Mouse (Mus musculus) skeletal muscle tissue, postnatal 0 days (tissue): Measurements from ENCODE around the gene Olfr665. TPM values are rescaled to one million over a fixed set of nuclear protein-coding genes. Genes with fewer than 3 reads are reported as not detected.

Experiments used
- polyA plus RNA-seq: library from polyadenylated mRNA; unstranded; fragments of >200 nt; fragmentation: Nextera tagmentation; extraction: Ambion mirVana; gene quantifications from 2 replicates; pipeline ENCODE4 v1.2.1, GENCODE M21; 2015

The Olfr665 gene
- polyA plus RNA-seq, result not detected in 2 replicates

DNA sequence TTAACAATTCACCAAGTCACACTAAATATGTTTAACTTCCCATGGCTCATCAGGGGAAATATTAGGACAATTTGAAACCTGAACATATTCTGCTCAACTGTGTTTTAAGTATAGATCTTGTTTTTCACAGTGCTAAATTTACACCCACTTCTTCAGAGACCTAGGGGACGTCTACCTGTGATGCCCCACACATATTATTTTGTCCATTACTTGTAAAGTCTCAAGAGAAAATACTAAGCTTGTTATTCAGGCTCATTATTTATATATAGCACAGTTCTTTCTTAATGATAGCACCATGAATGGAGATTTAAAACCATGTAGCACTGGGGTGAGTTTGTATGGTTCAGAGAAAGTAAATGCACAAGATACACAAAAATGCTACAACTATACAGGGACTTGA lies at the start of gene Olfr665:
TSS of gene Olfr665 (plus strand) at position 301 of the 400 bp plus-strand sequence.

DNA sequence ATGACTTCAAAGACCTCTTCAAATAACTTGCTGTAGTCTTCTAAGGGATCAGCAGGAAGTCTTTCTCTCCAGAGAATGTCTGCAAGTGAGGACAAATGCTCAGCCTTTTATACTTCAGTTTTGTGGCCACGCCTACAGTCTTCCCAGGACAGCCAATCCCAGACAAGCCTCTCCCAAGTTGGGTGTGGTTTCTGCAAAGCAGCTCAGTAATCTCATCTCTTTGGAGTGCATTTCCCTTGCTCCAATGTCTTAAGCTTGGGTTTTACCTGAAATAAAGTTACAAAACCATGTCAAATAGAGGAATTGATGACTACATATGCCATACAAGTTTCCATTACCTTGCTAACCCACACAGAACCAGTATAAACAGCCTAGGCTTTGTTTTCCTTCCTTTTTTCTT lies 35.3 kb upstream of the Olfr665 start, which contains the start of gene Usp17lb:
TSS of gene Usp17lb (minus strand) at position 101 of the 400 bp plus-strand sequence.

DNA sequence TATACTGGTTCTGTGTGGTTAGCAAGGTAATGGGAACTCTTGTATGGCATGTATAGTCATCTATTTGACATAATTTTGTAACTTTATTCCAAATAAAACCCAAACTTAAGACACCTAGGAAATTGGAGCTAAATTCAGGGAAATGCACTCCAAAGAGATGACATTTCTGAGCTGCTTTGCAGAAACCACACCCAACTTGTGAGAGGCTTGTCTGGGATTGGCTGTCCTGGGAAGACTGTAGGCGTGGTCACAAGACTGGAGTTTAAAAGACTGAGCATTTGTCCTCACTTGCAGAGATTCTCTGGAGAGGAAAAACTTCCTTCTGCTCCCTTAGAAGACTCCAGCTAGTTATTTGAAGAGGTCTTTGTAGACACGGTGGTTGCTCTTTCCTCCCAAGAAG lies 21.1 kb upstream of the Olfr665 start, which contains the start of gene Usp17la:
TSS of gene Usp17la (plus strand) at position 301 of the 400 bp plus-strand sequence.

DNA sequence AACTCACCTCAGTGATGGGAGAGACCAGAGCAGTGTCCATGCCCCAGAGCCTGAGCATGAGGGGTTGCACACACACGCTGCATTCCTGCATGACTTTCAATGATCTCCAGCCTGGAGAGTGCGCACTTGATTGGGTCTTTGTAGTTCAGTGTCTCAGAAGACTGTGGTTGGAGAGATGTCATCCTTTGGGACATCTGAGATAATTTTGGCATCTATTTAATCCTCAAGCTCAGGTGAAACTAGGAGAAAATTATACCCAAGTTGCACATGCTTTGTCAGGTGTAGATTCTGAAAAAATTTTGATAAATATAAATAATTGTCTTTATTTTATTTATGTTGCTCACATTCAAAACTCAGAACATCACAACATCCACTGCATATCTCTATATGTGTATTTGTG lies 18.0 kb downstream of the Olfr665 start, which contains the start of gene Olfr666:
TSS of gene Olfr666 (minus strand) at position 101 of the 400 bp plus-strand sequence.

DNA sequence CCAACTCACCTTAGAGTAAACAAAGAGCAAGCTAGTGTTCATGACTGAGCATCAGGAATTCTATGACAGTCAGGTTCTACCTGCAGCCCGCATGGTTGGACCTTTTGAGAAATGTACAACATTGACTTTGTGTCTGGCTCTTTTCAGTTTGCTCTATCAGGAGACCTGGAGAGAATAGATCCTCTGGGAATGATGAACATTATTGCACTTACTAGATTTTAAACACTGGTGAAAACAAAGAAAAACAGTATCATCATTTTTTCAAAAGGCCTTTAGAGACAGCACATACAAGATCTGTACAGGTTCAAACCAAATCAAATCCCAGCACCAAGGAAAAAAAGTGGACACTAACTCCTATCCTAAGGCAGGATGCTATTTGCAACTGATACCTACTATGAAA lies 43.6 kb downstream of the Olfr665 start, which contains the start of gene Olfr667:
TSS of gene Olfr667 (minus strand) at position 101 of the 400 bp plus-strand sequence.

DNA sequence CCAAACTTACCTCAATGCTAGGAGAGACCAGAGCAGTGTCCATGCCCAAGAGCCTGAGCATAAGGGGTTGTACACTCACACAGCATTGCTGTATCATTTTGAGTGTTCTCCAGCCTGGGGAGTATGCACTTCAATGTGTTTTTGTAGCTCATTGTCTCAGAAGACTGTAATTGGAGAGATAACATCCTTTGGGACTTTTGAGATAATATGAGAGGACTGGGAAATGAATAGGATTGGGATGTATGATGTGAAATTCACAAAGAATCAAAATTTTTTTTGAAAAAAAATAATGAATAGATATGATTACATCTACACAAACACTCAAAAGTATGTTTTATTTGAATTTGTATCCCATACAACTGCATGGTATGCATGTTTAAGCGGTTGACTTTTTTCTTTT lies 50.1 kb downstream of the Olfr665 start, which contains the start of gene Olfr668:
TSS of gene Olfr668 (minus strand) at position 101 of the 400 bp plus-strand sequence.

Other genes starting within 250 kb of the Olfr665 start
- gene Olfr658, start 230.7 kb upstream of the Olfr665 start, polyA plus RNA-seq, result not detected in 2 replicates
- not detected in 2 replicates for gene Olfr659, start 211.3 kb upstream of the Olfr665 start, polyA plus RNA-seq
- gene Olfr661, start 191.5 kb upstream of the Olfr665 start, polyA plus RNA-seq, result not detected in 2 replicates
- gene Usp17le, start 100.6 kb upstream of the Olfr665 start, polyA plus RNA-seq, result not detected in 2 replicates
- not detected in 2 replicates for gene Usp17lb, start 35.4 kb upstream of the Olfr665 start, polyA plus RNA-seq
- gene Usp17la, start 21.0 kb upstream of the Olfr665 start, polyA plus RNA-seq, result not detected in 2 replicates
- gene Olfr666, start 17.9 kb downstream of the Olfr665 start, polyA plus RNA-seq, result not detected in 2 replicates
- not detected in 2 replicates for gene Olfr667, start 43.5 kb downstream of the Olfr665 start, polyA plus RNA-seq
- not detected in 2 replicates for gene Olfr668, start 50.0 kb downstream of the Olfr665 start, polyA plus RNA-seq
- not detected in 2 replicates for gene Olfr669, start 56.2 kb downstream of the Olfr665 start, polyA plus RNA-seq
- not detected in 2 replicates for gene Olfr670, start 84.6 kb downstream of the Olfr665 start, polyA plus RNA-seq
- gene Olfr671, start 101.1 kb downstream of the Olfr665 start, polyA plus RNA-seq, result not detected in 2 replicates
- not detected in 2 replicates for gene Olfr672, start 124.0 kb downstream of the Olfr665 start, polyA plus RNA-seq
- gene Olfr675, start 150.4 kb downstream of the Olfr665 start, polyA plus RNA-seq, result not detected in 2 replicates
- gene Olfr676, start 154.7 kb downstream of the Olfr665 start, polyA plus RNA-seq, result not detected in 2 replicates
- not detected in 2 replicates for gene Olfr677, start 173.3 kb downstream of the Olfr665 start, polyA plus RNA-seq
- gene Olfr678, start 186.4 kb downstream of the Olfr665 start, polyA plus RNA-seq, result not detected in 2 replicates
- not detected in 2 replicates for gene Olfr679, start 203.2 kb downstream of the Olfr665 start, polyA plus RNA-seq
- gene Olfr680-ps1, start 214.8 kb downstream of the Olfr665 start, polyA plus RNA-seq, result not detected in 2 replicates
- gene Olfr681, start 238.8 kb downstream of the Olfr665 start, polyA plus RNA-seq, result not detected in 2 replicates